Mouse (Mus musculus): ENCODE measurements around the gene Gm9611. TPM values are rescaled to one million over a fixed set of nuclear protein-coding genes. Genes with fewer than 3 reads are reported as not detected.
"Not testable (repeated sequence)": the region's sequence is repeated elsewhere in the genome, so short reads cannot be mapped to it uniquely, and the experiment has no call there.

Gene Gm9611
- not detected for total RNA-seq (2021)

DNA sequence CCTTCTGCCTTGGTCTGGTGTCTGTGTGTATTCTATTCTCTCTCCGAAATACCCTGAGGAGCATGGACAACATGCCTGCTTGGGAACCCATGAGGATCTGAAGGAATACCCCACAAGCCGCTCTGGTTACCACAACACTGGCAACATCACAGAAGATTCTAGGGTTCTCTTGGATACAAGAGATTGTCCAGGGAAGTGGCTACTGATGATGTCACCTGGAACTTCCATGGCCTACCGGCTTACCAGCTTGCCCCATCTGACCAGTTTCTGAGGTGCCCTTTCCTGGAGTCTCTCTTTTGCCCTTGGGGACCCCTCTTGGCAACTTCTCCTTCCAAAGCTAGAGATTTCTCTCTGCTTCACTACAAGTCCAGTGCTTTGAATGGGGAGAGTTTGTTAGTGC is at the start of gene Gm9611:
Gene Gm9611 (minus strand): TSS at position 101 of the 400 bp plus-strand sequence.
- DNase-seq (ENCODE audit: extremely low spot score in 1 of 2, low spot score in 1 of 2) = not testable (repeated sequence)

DNA sequence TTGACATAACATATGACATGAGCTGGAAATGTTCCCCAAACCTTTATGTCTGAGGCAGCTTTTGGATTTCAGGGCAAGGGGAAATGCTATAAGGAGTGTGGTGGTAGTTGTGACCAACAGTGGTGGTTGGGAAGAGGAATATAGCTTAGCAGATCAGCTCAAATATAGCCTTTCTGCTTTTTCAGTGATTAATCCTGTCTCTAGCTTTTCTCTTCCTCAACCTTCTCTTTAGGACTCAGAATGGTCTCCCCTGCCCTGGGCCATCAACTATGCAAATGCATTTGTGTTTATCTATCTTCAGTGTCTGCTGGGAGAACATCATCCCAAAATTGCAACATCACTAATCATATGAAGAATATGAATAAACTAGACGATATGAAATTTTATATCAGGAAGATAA is 12.8 kb upstream of the Gm9611 start, which contains the start of gene Gm7995:
Gene Gm7995 (plus strand): TSS at position 301 of the 400 bp plus-strand sequence.
- not testable (repeated sequence) for DNase-seq (ENCODE audit: extremely low spot score in 1 of 2, low spot score in 1 of 2)

DNA sequence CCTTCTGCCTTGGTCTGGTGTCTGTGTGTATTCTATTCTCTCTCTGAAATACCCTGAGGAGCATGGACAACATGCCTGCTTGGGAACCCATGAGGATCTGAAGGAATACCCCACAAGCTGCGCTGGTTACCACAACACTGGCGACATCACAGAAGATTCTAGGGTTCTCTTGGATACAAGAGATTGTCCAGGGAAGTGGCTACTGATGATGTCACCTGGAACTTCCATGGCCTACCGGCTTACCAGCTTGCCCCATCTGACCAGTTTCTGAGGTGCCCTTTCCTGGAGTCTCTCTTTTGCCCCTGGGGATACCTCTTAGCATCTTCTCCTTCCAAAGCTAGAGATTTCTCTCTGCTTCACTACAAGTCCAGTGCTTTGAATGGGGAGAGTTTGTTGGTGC is 37.2 kb downstream of the Gm9611 start, which contains the start of gene Gm17026:
Gene Gm17026 (minus strand): TSS at position 101 of the 400 bp plus-strand sequence.
- DNase-seq (ENCODE audit: extremely low spot score in 1 of 2, low spot score in 1 of 2) = not testable (repeated sequence)

Small RNA genes lying within 50 kb of the gene (microRNA-seq; reads per million reads assigned to microRNA genes)
- 0 reads per million in 2 experiments for gene Gm25208
- gene Gm25892 = 0 reads per million in 2 experiments

Other genes with a start within 250 kb of the Gm9611 start
- gene Gm7951, start 180.0 kb downstream of the Gm9611 start, total RNA-seq (2021) = not detected
- gene Gm17027, start 134.7 kb downstream of the Gm9611 start, total RNA-seq (2021) = not detected
- 1 to 10 TPM; 2.3 to 2.4 TPM for gene Gm3573, start 106.6 kb downstream of the Gm9611 start, total RNA-seq (2021)
- gene Gm17026, start 37.3 kb downstream of the Gm9611 start, total RNA-seq (2021) = not detected
- gene Gm7995, start 12.9 kb upstream of the Gm9611 start, total RNA-seq (2021) = not detected
- not detected for gene Gm8005, start 142.3 kb upstream of the Gm9611 start, total RNA-seq (2021)
- gene Gm8011, start 166.5 kb upstream of the Gm9611 start, total RNA-seq (2021) = not detected
- not detected for gene Gm8020, start 205.0 kb upstream of the Gm9611 start, total RNA-seq (2021)
- gene Gm8024, start 226.9 kb upstream of the Gm9611 start, total RNA-seq (2021) = not detected

Measured in layer of hippocampus, postnatal 25 days (tissue).